Mouse (Mus musculus) neural tube, embryonic 10.5 days (tissue): ENCODE results near the gene Iars.

Experiments used
- DNase-seq: peaks from one replicate; pipeline ENCODE4 v3.0.0-alpha.2; 2017; ENCODE audit warnings: low spot score; ENCODE audit errors: extremely low spot score

Iars gene

GRCm38 (mm10) chr13:49681351-49682232, at the start of gene Iars:
Gene Iars, plus strand, starts transcription at chr13:49682100.
- peak; percentile 100 for DNase-seq

- DNase-seq = no peak
Observed at GRCm38 (mm10) chr13:49639965-49640364, 41.9 kb upstream of the Iars start.

GRCm38 (mm10) chr13:49642650-49643049, 39.2 kb upstream of the Iars start:
- no peak for DNase-seq

GRCm38 (mm10) chr13:49643669-49644362, 38.1 kb upstream of the Iars start:
- no peak for DNase-seq

GRCm38 (mm10) chr13:49644731-49645529, 37.0 kb upstream of the Iars start:
- DNase-seq = no peak

GRCm38 (mm10) chr13:49646019-49646418, 35.9 kb upstream of the Iars start:
- no peak for DNase-seq

GRCm38 (mm10) chr13:49651136-49651535, 30.8 kb upstream of the Iars start:
- DNase-seq = no peak

- DNase-seq = no peak
Observed at GRCm38 (mm10) chr13:49651781-49652351, 30.0 kb upstream of the Iars start.

GRCm38 (mm10) chr13:49652481-49653179, 29.3 kb upstream of the Iars start, which contains the start of the genes Cenpp and Nol8:
Gene Cenpp, minus strand, starts transcription at chr13:49652785.
Gene Nol8, plus strand, starts transcription at chr13:49653078.
- peak; percentile 99 for DNase-seq

- no peak for DNase-seq
Observed at GRCm38 (mm10) chr13:49653180-49653541, 28.7 kb upstream of the Iars start.

GRCm38 (mm10) chr13:49677793-49678192, 4.1 kb upstream of the Iars start:
- no peak for DNase-seq

GRCm38 (mm10) chr13:49682233-49682846, 440 bp downstream of the Iars start:
- no peak for DNase-seq

- no peak for DNase-seq
Observed at GRCm38 (mm10) chr13:49684266-49684665, 2.4 kb downstream of the Iars start.

- DNase-seq = no peak
Observed at GRCm38 (mm10) chr13:49691056-49691455, 9.2 kb downstream of the Iars start.

- DNase-seq = no peak
Observed at GRCm38 (mm10) chr13:49703216-49703779, 21.4 kb downstream of the Iars start.

- DNase-seq = no peak
Observed at GRCm38 (mm10) chr13:49706032-49706690, 24.3 kb downstream of the Iars start.

- DNase-seq = no peak
Observed at GRCm38 (mm10) chr13:49708311-49708710, 26.4 kb downstream of the Iars start.

- no peak for DNase-seq
Observed at GRCm38 (mm10) chr13:49712047-49712721, 30.3 kb downstream of the Iars start.

- no peak for DNase-seq
Observed at GRCm38 (mm10) chr13:49719310-49719709, 37.4 kb downstream of the Iars start.
